Mouse (Mus musculus): ENCODE results near the gene Alpk3. TPM values are rescaled to one million over a fixed set of nuclear protein-coding genes. Genes with fewer than 3 reads are reported as not detected.
"Not testable (repeated sequence)": the region's sequence is repeated elsewhere in the genome, so short reads cannot be mapped to it uniquely, and the experiment has no call there.

Alpk3 gene
- polyA plus RNA-seq, 1 experiment from 2014 or later = 1.4 TPM

DNA sequence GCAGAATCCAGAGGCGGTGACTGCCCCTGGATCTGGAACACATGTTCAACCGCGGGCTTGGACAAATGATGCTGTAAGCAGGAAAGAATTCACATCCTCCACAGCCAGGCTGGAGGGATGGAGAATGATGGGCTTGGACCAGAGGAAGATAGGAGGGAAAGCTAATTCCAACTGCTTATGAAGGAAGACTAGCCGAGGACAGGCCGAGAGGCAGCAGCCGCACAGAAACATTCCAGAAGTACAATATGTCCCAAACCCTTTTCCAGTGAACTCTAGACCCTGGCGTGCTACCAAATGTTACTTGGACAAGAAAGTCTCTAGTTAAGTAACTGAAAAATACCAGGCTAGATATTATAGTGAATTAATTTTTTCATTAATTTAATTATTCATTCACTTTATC, 81.7 kb downstream of the Alpk3 start:
- Histone ChIP-seq H3K9ac (ENCODE audit: low read length) (no peak overlapping the region), H3K4me1 (replicated peaks; ENCODE audit: control insufficient read depth, insufficient read depth, low read length) (peaks cover 10% of the 10 kb centered on the region; the same call in 1 of the 2 replicates), H3K4me2 (ENCODE audit: low read length) (no peak overlapping the region), H3K9me3 (ENCODE audit: control insufficient read depth, low read length) (no peaks in the 10 kb centered on the region), H3K4me3 (ENCODE audit: low read depth, low read length) (no peak overlapping the region), H3K36me3 (ENCODE audit: control insufficient read depth, insufficient read depth, low read length) (no peaks in the 10 kb centered on the region), H3K27me3 (replicated peaks; ENCODE audit: control insufficient read depth, insufficient read depth, low read length) (no peaks in the 10 kb centered on the region), H3K27ac (ENCODE audit: low read depth) (no peak overlapping the region)
- no peak for ATAC-seq (replicated peaks; ENCODE audit: low FRiP score, low TSS enrichment, low read depth)
- no peak for DNase-seq (ENCODE audit: low spot score)
- 71% methylated on average over 7 of the region's 7 CpGs for WGBS

- peaks cover 4% of the 10 kb centered on the region; the same call in 1 of the 2 replicates for H3K4me1 ChIP-seq (replicated peaks; ENCODE audit: control insufficient read depth, insufficient read depth, low read length)
- no peaks in the 10 kb centered on the region for H3K36me3 ChIP-seq (ENCODE audit: control insufficient read depth, insufficient read depth, low read length)
- no peaks in the 10 kb centered on the region for H3K9me3 ChIP-seq (ENCODE audit: control insufficient read depth, low read length)
- H3K4me2 ChIP-seq (ENCODE audit: low read length) = no peak overlapping the region
- ATAC-seq (replicated peaks; ENCODE audit: low FRiP score, low TSS enrichment, low read depth) (no peak), DNase-seq (ENCODE audit: low spot score) (no peak)
- H3K9ac ChIP-seq (ENCODE audit: low read length) = no peak overlapping the region
- no peak overlapping the region for H3K4me3 ChIP-seq (ENCODE audit: low read depth, low read length)
- no peak overlapping the region for H3K27ac ChIP-seq (ENCODE audit: low read depth)
- 82% methylated on average over 5 of the region's 5 CpGs for WGBS
- H3K27me3 ChIP-seq (replicated peaks; ENCODE audit: control insufficient read depth, insufficient read depth, low read length) = no peaks in the 10 kb centered on the region
Observed at GRCm38 (mm10) chr7:81139671-81140404, 82.4 kb downstream of the Alpk3 start.

- ATAC-seq (replicated peaks; ENCODE audit: low FRiP score, low TSS enrichment, low read depth) (no peak), DNase-seq (ENCODE audit: low spot score) (no peak)
- Histone ChIP-seq H3K9ac (ENCODE audit: low read length) (no peak overlapping the region), H3K4me2 (ENCODE audit: low read length) (no peak overlapping the region), H3K27ac (ENCODE audit: low read depth) (no peak overlapping the region), H3K27me3 (replicated peaks; ENCODE audit: control insufficient read depth, insufficient read depth, low read length) (no peaks in the 10 kb centered on the region), H3K9me3 (ENCODE audit: control insufficient read depth, low read length) (no peaks in the 10 kb centered on the region), H3K36me3 (ENCODE audit: control insufficient read depth, insufficient read depth, low read length) (no peaks in the 10 kb centered on the region), H3K4me3 (ENCODE audit: low read depth, low read length) (no peak overlapping the region), H3K4me1 (replicated peaks; ENCODE audit: control insufficient read depth, insufficient read depth, low read length) (no peaks in the 10 kb centered on the region)
- WGBS = 80% methylated on average over 1 of the region's 1 CpGs
Observed at GRCm38 (mm10) chr7:81141541-81141940, 84.1 kb downstream of the Alpk3 start.

DNA sequence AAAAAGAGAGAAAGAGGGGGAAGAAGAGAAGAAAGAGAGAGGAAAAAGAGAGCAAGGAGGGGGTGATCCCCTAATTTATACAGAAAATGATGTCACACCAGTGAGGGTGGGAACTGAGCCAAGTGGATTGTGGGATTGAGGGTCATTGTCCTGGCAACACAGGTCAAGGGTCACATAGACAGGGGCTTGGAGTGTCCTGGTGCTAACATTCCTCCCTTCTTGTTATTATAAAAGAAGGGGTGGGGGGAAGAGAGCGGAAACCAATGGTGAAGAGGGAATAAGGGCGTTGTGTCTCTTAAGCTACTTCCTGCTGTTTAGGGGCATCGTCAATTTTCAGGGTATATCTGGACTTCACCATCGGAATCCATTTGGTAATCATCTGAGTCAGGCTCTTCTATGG, 85.7 kb downstream of the Alpk3 start:
- DNase-seq (ENCODE audit: low spot score); H3K4me3 ChIP-seq (ENCODE audit: low read depth, low read length); H3K4me2 ChIP-seq (ENCODE audit: low read length); H3K27ac ChIP-seq (ENCODE audit: low read depth); H3K4me1 ChIP-seq (replicated peaks; ENCODE audit: control insufficient read depth, insufficient read depth, low read length); ATAC-seq (replicated peaks; ENCODE audit: low FRiP score, low TSS enrichment, low read depth); H3K9ac ChIP-seq (ENCODE audit: low read length); H3K36me3 ChIP-seq (ENCODE audit: control insufficient read depth, insufficient read depth, low read length); H3K27me3 ChIP-seq (replicated peaks; ENCODE audit: control insufficient read depth, insufficient read depth, low read length); H3K9me3 ChIP-seq (ENCODE audit: control insufficient read depth, low read length): not testable (repeated sequence)
- 55% methylated on average over 4 of the region's 4 CpGs for whole genome bisulfite sequencing

DNA sequence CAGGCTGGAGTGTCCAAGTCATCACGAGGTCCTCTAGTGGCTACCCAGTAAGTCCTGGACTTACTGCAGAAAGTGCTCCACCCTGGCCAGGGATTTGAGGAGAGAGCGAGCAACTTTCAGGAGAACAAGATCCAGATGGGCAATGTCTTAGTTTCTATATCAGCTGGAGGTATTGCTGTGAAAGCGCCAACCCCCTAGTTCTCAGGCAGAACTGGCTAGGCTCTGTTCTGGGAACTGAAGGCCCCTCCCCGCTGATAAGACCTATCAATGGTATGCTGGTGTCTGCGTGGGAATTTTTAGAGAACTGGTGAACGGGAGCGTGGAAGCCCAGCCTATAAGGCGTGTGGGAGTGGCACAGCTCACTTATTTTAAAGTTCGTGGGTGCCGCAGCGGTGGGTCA, 92.4 kb downstream of the Alpk3 start:
- H3K4me1 ChIP-seq (replicated peaks; ENCODE audit: control insufficient read depth, insufficient read depth, low read length) = no peaks in the 10 kb centered on the region
- no peak overlapping the region for H3K9ac ChIP-seq (ENCODE audit: low read length)
- no peak overlapping the region for H3K4me2 ChIP-seq (ENCODE audit: low read length)
- no peak overlapping the region for H3K27ac ChIP-seq (ENCODE audit: low read depth)
- H3K9me3 ChIP-seq (ENCODE audit: control insufficient read depth, low read length) = no peaks in the 10 kb centered on the region
- H3K27me3 ChIP-seq (replicated peaks; ENCODE audit: control insufficient read depth, insufficient read depth, low read length) = no peaks in the 10 kb centered on the region
- H3K36me3 ChIP-seq (ENCODE audit: control insufficient read depth, insufficient read depth, low read length) = no peaks in the 10 kb centered on the region
- WGBS = 83% methylated on average over 11 of the region's 11 CpGs
- DNase-seq (ENCODE audit: low spot score) (no peak), ATAC-seq (replicated peaks; ENCODE audit: low FRiP score, low TSS enrichment, low read depth) (no peak)
- no peak overlapping the region for H3K4me3 ChIP-seq (ENCODE audit: low read depth, low read length)

GRCm38 (mm10) chr7:81151216-81151615, 93.8 kb downstream of the Alpk3 start:
- no peak overlapping the region for H3K4me3 ChIP-seq (ENCODE audit: low read depth, low read length)
- no peak overlapping the region for H3K27ac ChIP-seq (ENCODE audit: low read depth)
- ATAC-seq (replicated peaks; ENCODE audit: low FRiP score, low TSS enrichment, low read depth) (no peak), DNase-seq (ENCODE audit: low spot score) (no peak)
- no peak overlapping the region for H3K4me2 ChIP-seq (ENCODE audit: low read length)
- H3K4me1 ChIP-seq (replicated peaks; ENCODE audit: control insufficient read depth, insufficient read depth, low read length) = no peaks in the 10 kb centered on the region
- no peaks in the 10 kb centered on the region for H3K36me3 ChIP-seq (ENCODE audit: control insufficient read depth, insufficient read depth, low read length)
- 94% methylated on average over 8 of the region's 8 CpGs for WGBS
- no peaks in the 10 kb centered on the region for H3K27me3 ChIP-seq (replicated peaks; ENCODE audit: control insufficient read depth, insufficient read depth, low read length)
- no peak overlapping the region for H3K9ac ChIP-seq (ENCODE audit: low read length)
- H3K9me3 ChIP-seq (ENCODE audit: control insufficient read depth, low read length) = no peaks in the 10 kb centered on the region

GRCm38 (mm10) chr7:81152306-81152705, 94.9 kb downstream of the Alpk3 start:
- H3K4me1 ChIP-seq (replicated peaks; ENCODE audit: control insufficient read depth, insufficient read depth, low read length) = no peaks in the 10 kb centered on the region
- DNase-seq (ENCODE audit: low spot score) = no peak
- no peak overlapping the region for H3K27ac ChIP-seq (ENCODE audit: low read depth)
- no peak overlapping the region for H3K4me3 ChIP-seq (ENCODE audit: low read depth, low read length)
- no peak overlapping the region for H3K9ac ChIP-seq (ENCODE audit: low read length)
- H3K36me3 ChIP-seq (ENCODE audit: control insufficient read depth, insufficient read depth, low read length) = no peaks in the 10 kb centered on the region
- no peaks in the 10 kb centered on the region for H3K9me3 ChIP-seq (ENCODE audit: control insufficient read depth, low read length)
- ATAC-seq (replicated peaks; ENCODE audit: low FRiP score, low TSS enrichment, low read depth) = no peak
- 93% methylated on average over 10 of the region's 10 CpGs for WGBS
- H3K27me3 ChIP-seq (replicated peaks; ENCODE audit: control insufficient read depth, insufficient read depth, low read length) = no peaks in the 10 kb centered on the region
- no peak overlapping the region for H3K4me2 ChIP-seq (ENCODE audit: low read length)

DNA sequence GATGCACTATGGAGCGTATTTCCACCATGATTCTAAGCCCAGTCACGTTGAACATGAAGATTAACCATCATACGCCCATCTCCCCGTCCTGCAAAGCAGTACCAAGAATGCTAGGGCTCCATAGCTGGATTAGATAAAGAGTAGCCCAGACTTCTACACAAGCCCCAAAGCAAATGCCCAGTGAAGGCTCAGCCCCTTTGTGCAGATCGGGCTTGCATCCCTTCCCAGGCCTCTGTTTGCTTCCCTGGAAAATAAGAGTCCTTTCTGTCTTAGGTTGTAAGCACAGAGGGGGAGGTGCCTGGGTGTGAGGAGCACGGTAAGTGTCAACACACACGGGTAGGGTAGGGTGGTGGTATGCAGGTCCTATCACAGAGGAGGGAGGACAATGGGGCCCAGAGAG, 95.4 kb downstream of the Alpk3 start:
- 69% methylated on average over 7 of the region's 7 CpGs for WGBS
- ATAC-seq (replicated peaks; ENCODE audit: low FRiP score, low TSS enrichment, low read depth) (no peak), DNase-seq (ENCODE audit: low spot score) (no peak)

GRCm38 (mm10) chr7:81153327-81153726, 95.9 kb downstream of the Alpk3 start:
- WGBS = 78% methylated on average over 6 of the region's 6 CpGs
- ATAC-seq (replicated peaks; ENCODE audit: low FRiP score, low TSS enrichment, low read depth) = no peak

More for the DNA sequence above, 95.4 kb downstream of the Alpk3 start:
- Histone ChIP-seq H3K9ac (ENCODE audit: low read length) (no peak overlapping the region), H3K4me1 (replicated peaks; ENCODE audit: control insufficient read depth, insufficient read depth, low read length) (no peaks in the 10 kb centered on the region), H3K4me3 (ENCODE audit: low read depth, low read length) (no peak overlapping the region), H3K27me3 (replicated peaks; ENCODE audit: control insufficient read depth, insufficient read depth, low read length) (no peaks in the 10 kb centered on the region), H3K9me3 (ENCODE audit: control insufficient read depth, low read length) (no peaks in the 10 kb centered on the region), H3K36me3 (ENCODE audit: control insufficient read depth, insufficient read depth, low read length) (no peaks in the 10 kb centered on the region), H3K27ac (ENCODE audit: low read depth) (no peak overlapping the region), H3K4me2 (ENCODE audit: low read length) (no peak overlapping the region)

More at GRCm38 (mm10) chr7:81153327-81153726, 95.9 kb downstream of the Alpk3 start:
- H3K9ac ChIP-seq (ENCODE audit: low read length) = no peak overlapping the region
- no peak overlapping the region for H3K4me2 ChIP-seq (ENCODE audit: low read length)
- no peak overlapping the region for H3K4me3 ChIP-seq (ENCODE audit: low read depth, low read length)
- H3K27ac ChIP-seq (ENCODE audit: low read depth) = no peak overlapping the region
- H3K36me3 ChIP-seq (ENCODE audit: control insufficient read depth, insufficient read depth, low read length) = no peaks in the 10 kb centered on the region
- no peak for DNase-seq (ENCODE audit: low spot score)
- H3K27me3 ChIP-seq (replicated peaks; ENCODE audit: control insufficient read depth, insufficient read depth, low read length) = no peaks in the 10 kb centered on the region
- H3K4me1 ChIP-seq (replicated peaks; ENCODE audit: control insufficient read depth, insufficient read depth, low read length) = no peaks in the 10 kb centered on the region
- no peaks in the 10 kb centered on the region for H3K9me3 ChIP-seq (ENCODE audit: control insufficient read depth, low read length)

Data from intestine, embryonic 14.5 days (tissue).